Mouse (Mus musculus) G1E (cell line): ENCODE measurements around the gene Ctu1.

Source experiments
- CTCF ChIP-seq: IDR thresholded peaks from 2 replicates; pipeline ENCODE4 v1.5.1; 2012; ENCODE audit warnings: low read depth, low read length, inconsistent platforms, mixed read lengths
- POLR2AphosphoS5 ChIP-seq: IDR thresholded peaks from 2 replicates; pipeline ENCODE4 v1.6.1; 2012; ENCODE audit warnings: low read depth, low read length, inconsistent platforms; ENCODE audit not compliant: insufficient replicate concordance

GRCm38 (mm10) chr7:43662804-43663203 is 9.0 kb upstream of the Ctu1 start:
- no peak for TF ChIP-seq CTCF
- TF ChIP-seq POLR2AphosphoS5: no peak
